Mouse (Mus musculus) mesoderm, embryonic 11.5 days (tissue): ENCODE data around the gene Enc1.

Experiments
- DNase-seq: peaks from one replicate; pipeline ENCODE4 v3.0.0-alpha.2; 2012; ENCODE audit warnings: low read depth, low spot score

Gene Enc1

DNA sequence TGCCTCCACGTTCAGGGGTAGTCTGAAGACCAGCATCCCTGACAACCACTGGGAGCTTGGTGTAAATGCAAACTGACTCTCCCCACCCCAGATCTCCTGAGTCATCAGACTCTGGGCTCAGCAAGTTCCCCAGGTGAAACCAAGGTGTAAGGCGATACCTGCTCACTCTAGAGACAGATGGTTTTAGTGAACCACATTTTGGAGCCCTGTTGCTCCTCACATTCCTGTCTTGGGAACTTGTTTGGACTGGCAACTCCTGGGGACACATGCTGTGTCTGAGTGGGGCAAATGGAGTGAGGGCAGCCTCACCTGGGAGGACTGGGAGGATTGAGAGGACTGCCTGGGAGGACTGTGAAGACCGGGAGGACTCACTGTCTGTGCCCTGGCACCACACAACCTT, 13.1 kb upstream of the Enc1 start:
- DNase-seq, result no peak

DNA sequence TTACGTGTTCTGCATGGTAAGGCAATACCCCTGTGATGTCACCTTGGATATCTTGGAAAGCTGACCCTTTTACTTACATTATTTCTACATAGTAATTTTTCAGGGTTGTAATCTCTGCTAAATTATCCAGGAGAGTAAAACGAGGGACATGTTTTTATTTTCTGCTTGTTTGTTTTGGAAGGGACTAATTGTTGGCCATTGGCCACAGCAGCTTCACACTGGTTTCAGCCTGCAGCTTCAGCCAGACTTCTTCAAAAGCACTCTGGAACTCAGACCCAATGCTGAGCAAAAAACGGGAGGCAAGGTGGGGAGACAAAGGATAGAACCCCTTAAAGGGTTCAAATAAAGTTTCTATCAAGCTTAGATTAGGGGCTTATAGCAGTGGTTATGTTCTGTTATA, 10.8 kb upstream of the Enc1 start:
- no peak for DNase-seq

DNA sequence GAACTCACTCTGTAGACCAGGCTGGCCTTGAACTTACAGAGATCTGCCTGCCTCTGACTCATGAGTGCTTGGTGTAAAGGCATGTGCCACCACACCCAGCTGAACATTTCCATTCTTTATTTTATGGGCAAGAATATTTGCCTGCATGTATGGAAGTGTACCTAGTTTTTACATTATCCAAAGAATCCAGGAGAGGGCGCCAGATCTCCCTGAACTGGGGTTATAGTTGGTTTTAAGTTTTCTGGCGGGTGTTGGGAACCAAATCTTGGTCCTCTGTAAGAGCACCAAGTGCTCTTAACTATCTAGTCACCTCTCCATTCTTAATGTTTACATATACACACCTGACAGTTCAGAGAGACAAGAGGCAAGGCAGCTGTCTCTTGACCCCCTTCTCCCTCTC, 7.8 kb upstream of the Enc1 start:
- DNase-seq, result no peak

DNA sequence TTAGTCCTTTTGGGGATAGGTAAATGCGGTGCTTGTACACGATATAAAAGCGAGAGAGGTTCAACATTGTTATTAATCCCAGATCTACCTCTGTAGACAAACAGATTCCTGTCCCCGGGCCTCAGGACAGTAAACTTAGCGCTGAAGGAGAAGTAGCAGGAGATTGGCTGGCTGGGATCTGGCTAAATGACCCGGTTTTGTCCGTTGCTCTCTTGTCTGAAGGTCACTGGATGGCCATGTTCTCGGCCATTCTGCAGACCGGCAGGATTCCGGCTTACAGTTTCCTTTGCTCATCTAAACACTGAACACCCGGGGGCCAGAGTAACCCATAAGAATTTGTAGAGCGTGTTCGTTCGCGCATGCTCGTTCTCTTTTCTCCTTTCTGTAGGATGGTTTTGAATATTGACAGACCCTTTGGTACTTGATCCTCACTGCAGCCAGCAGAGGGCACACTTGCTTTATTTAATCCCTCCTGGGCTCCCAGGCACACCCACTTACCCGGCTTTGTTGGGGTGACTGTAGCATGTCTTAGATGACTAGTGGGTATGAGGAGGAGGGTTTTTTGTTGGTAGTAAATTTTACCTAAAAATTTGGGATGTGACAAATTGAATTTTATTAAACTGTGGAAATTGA, 6.0 kb upstream of the Enc1 start:
- peak; percentile 89 for DNase-seq

DNA sequence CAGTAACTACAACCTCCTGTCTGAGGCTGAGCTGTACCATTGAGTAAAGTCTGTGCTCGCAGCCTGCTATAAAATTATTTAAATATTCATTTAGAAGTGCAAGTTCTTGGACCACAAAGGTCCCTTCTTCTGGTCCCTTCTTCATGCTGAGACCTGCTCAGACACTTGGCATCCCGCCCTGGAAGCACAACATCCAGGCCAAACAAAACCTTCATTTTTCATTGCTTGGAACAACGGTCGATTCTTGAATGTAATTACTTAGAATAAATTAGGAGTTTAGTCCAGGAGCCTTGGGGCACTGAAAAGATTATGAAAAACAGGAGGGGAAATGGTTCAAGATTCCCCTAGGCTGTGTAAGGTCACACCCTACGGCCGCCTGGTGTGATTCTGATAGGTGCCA, 5.0 kb upstream of the Enc1 start:
- no peak for DNase-seq

DNA sequence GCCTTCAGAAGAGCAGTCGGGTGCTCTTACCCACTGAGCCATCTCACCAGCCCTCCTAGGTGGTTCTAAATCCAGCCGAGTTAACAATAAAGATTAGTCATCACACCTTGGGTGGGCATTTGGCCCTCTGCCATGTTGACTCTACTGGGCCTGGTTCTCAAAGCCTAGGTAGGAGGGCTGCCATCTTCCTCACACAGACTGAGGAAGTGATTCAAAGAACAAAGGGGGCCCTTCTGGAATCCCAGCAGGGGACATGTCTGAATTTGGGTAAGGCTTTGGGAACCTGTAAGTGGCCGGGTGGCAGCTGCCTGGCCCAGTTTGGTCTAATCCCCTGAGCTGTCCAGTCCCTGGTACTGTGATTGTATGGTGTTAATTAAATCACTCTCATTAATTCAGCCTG, 3.2 kb upstream of the Enc1 start:
- no peak for DNase-seq

DNA sequence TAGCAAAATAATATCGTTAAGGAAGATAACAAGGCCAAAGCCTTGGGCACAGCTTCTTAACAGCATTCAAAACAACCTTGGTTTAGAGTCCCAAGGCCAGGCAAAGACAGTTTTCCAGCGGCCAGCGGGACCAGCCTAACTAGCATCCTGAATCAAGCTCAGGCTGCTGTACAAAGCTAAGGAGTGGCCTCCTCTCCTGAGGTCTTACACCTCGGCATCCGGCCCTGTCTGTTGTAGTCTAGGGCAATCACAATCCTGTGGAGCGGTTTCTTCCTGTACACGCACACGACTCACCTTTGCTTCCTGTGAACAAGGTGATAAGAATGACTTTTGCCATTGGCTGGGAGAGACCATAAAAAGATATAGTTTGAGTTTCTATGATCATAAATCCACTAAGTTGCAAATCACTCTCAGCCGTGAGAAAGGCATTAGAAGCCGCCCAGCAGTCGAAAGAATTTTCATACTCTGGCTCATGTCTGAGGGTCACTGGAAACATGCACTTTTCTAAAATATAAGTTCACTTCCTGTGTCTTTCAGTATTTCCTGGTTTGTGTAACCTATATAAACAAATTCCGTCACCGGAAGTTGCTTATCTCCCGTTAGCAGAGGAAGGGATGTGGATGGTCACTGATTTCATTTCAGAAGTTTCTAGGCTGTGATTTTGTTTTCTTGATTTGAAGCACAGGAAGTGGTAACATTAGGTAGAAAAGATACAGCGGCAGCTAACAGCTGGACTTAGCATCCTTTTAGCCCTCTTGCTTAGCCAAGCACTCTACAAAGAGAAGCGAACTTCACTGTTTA, 2.5 kb upstream of the Enc1 start:
- DNase-seq, result no peak

DNA sequence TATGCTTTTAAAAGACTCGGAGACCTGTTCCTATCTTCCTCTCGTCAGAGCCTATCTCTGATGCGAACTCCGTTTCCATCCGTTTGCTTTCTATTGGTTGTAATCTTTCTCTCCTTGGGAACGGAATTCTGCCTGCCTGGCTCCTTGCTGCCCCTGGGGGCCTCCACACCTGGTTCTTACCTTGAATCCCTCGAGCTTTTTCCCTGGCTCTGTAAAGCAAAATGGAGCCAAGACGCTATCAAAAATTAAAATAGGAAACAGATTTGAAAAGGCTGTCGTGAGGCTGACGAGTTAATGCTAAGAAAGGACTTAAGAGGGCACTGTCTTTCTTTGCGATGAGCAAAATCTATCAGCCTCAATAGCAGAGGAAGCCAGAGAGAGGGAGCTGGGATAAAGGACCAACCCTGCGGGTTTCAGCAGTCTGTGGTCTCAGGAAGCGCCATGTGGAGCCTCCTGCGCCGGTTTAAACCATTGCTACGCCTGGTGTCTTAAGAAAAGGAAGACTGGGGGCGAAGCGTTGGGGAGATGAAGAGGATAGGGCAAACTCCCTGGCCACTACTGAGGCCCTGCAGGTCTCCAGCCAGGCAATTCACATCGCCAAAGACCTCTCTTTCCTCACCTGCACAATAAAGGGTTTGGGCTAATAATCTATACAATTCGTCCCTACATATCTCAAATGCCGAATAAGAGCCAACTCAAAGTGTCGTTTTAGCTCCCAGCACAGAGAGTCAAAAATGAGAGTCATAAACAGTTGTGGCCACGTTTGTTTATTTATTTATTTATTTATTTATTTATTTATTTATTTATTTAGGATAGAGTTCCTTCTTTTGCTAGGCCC, 1.3 kb upstream of the Enc1 start:
- DNase-seq, result peak; percentile 68

DNA sequence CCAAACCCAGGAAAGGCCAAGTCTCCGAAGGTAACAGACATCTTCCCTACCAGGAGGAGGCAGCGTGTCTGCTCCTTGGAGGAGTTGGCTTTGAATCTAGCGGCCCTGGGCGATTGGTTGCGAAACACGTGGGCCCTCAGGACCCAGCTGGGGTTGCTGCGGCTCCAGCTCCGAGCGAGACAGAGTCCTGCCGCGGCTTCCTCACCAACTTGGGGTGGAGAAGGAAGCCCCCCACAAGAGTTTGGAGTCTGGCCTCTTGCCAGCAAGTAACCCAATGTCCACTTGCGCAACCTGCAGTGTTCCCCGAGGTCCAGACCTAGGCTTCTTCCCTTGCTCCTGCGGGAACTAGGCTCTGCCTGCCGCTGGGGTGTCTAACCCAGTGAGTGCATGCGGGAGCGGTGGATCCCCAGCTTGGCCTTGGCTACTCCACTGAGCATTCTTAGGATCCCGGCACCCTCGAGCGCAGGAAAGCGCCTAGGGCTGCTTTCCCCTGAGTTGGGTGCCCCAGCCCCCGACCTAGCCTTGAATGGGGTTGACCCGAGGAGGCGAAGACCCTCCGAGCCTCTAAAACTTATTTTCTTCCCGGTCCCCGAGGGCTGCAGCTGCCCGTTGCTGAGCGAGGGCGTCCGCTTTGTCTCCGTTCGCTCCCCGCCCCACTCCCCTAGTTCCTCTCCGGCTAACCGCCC, 483 bp upstream of the Enc1 start:
- DNase-seq, result peak; percentile 86

DNA sequence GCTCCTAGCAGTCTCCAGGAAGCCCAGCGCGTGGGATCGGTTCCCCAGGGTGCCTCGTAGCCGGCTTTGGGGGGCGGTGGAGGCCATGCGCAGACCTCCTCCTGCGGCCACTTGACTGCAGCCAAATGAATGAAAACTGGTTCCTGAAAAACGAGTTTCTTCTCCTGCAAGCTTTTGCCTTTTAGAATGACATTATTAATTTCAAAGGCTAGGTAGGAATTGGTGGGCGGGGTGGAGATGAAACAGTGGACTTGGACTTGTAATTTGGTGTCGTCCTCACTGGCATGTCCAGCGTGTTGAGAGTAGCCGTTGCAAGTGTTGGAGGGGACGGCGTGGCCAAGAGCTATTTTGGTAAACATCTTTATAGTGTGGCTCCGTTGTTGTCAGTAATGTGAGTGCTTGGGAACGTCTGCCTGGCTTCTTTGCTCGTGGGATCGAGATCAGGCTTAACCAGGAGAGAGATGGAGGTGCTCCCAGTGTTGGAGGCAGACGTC, 929 bp downstream of the Enc1 start:
- no peak for DNase-seq

DNA sequence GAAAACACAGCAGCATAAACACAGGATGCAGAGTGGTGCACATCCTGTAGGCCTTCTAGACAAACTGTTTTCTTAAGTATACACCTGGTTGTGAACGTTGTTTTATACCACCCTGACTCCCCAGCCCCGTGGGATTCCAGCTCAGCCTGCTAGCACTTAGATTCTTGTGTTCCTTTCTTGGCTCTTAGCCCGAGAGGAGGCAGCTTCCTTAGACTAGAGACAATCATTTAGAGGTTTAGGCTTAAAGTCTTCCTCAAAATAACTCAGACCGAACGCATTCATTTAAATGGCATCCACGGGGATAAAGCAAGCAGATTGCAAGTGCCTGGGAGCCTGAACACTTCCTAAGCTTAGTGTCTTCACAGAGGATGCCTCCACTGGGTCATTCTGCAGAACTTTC, 1.8 kb downstream of the Enc1 start:
- no peak for DNase-seq

DNA sequence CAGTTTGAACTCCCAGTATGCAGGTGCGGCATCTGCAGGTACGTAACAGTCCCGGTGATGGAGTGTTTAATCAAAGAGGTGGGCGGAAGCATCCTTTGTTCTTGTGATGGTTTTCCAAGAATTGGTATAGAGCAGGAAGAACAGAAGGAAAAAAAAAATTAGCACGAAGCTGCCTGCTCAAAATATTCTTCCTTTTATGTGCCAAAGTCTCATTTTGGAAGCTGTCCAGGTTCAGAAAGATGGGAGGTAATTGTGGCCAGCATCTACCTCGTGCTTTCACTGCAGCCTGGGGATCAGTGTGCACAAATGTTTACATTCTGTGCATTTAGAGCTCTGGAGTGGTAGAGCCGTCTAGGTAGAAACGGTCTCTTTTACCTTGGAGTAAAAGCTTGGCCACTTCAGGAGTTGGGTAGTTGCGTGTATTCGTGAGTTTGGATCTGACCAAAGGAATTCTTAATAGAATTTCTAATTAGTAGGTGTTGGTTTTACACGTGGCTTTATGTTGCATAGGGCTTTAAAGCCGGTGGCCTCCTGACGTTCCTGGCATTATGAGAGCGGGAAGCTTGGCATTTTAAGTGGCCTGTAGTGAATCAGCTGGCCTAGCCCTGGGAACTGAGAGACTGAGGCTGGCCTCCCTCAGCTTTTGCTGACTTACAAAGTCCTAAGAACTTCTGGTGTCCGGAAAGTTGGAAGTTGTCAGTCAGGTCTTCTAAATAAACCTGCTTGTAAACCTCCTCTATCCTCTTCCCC, 3.2 kb downstream of the Enc1 start:
- DNase-seq, result no peak

DNA sequence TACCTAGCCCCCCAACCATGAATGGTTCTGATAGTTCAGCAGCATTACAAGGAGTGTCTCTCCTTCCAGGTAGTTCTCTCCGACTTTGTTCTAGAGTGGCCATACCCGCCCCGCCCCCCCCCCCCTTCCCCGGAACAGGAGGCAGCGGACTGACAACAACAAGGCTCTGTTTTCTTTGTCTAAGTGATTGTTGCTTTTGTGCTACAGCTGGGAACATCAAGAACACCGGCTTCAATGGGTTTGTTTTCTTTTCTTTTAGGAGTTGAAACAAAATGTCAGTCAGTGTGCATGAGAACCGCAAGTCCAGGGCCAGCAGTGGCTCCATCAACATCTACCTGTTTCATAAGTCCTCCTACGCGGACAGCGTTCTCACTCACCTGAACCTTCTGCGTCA, 3.8 kb downstream of the Enc1 start:
- DNase-seq, result no peak

DNA sequence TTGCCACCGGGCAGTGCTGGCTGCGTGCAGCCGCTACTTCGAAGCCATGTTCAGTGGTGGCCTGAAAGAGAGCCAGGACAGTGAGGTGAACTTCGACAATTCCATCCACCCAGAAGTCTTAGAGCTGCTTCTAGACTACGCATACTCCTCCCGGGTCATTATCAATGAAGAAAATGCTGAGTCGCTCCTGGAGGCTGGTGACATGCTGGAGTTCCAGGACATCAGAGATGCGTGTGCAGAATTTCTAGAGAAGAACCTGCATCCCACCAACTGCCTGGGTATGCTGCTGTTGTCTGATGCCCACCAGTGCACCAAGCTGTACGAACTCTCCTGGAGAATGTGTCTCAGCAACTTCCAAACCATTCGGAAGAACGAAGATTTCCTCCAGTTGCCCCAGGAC, 4.3 kb downstream of the Enc1 start:
- DNase-seq, result no peak

DNA sequence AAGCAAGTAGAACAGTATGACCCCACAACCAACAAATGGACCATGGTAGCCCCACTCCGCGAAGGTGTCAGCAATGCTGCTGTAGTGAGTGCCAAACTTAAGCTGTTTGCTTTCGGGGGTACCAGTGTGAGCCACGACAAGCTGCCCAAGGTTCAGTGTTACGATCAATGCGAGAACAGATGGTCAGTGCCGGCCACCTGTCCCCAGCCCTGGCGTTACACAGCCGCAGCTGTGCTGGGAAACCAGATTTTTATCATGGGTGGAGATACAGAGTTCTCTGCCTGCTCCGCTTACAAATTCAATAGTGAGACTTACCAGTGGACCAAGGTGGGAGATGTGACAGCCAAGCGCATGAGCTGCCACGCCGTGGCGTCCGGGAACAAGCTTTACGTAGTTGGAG, 5.3 kb downstream of the Enc1 start:
- DNase-seq, result no peak

DNA sequence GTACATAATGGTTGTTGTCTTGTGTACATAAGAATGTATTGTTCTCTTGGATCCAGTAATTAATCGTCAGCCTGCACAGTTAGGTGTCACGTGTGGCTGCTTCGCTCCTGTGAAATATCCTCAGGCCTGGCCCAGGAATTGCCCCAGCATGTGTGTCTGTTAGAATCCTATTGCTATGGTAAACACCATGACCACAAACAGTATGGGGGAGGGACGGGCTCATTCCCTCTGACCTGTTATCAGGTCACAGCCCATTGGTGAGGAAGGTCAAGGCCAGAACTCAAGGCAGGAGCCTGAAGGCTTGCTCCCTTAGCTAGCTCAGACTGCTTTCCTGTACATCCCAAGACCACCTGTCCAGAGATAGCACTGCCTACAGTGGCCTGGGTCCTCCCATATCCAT, 6.8 kb downstream of the Enc1 start:
- no peak for DNase-seq

DNA sequence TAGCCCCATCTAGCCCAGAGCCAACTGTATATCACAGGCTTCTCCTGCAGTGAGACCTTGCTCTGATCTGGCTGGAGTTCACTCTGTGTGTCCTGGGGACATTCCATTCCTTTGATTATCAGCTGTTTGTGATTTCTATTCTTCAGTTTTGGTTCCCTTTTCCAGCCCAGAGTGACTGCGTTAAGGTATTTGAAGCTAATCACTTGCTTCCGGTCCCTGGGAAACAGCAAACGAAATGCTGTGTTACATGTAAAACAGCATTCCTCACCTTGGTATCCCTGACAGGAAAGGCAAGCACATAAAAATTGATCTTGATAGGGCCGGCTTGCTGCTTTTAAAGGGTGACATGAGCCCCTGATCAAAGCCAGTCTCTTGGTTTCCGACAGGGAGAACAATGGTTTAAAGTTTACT, 8.2 kb downstream of the Enc1 start:
- DNase-seq, result no peak

DNA sequence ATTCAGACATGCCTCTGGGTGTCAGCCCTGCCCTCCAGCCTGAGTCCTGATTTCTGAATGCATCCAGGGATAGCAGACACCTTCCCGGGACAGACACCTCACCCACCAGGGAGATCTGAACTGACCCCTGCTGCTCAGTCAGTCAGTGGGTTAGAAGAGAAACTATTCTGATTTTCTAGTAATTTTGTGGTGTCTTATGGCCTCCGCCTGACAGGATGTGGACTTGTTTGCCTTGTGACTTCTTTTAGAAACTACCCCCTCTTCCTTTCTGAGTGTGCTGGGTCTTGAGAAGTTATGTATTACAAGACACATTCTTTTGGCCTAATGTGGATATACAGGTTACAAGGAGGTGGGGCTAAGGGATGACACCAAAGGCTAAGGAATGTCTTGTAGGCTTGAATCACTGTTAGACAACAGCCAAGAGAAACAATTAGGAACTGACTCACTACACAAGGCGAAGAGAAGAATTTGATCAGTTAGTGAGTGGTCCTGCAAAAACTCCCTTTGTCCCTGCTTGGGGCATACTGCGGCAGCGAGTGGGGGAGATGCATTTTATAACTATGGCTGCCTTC, 8.7 kb downstream of the Enc1 start:
- DNase-seq, result no peak

DNA sequence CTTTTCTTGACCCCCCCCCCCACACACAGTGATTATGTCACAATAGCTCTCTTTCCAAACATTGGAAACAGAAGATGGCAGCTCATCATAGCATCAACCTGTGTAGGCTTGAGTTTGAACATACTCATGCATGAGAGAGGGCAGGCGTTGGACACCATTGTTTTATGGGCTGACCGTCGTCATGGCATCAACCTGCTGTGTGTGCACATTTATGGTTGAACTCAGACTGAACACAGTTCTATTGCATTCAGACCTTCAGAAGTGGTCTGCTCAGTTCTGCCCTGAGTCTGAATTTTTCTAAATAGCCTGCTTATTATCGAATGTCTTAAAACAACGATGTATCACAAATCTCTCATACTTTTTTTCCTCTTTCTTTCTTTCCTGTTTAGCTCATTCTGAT, 9.2 kb downstream of the Enc1 start:
- DNase-seq, result no peak

DNA sequence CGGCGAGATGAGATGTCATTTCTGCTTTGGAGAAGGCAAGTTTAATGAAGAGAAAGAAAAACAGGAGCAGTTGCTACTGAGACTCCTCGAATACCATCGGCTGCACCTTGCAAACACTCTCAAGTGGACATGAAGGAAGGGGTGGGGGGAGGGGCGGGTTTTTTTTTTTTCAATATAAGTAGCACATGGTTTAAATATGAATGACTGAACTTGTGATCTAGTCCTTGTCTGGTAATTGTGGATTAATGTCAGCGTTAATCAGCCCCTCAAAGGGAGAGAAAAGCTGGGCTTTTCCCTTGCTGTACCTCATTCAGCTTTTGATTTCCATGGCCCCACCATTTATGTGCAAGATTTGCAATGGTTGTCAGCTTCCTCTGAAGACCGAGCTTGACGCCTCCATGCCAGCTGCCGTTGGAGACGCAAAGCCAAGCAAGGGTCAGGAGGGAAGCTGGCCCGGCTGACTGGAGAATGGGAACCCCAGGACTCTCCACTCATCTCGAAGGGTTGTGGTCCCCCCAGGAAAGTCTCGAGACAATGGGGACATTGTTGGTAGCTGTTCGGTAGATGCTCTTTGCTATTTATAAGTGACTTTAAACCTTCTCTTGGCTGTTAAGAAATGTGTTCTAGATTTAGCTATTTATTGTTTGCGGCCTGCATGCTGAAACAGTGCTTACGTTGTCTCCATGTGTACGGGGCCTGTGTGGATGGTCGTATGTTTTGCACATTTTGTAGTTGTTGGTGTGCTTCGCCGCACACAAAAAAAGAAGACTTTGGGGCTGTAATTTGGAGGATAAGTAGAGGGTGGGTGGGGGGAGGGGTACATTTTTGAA, 9.9 kb downstream of the Enc1 start:
- DNase-seq, result peak; percentile 64
